Mouse (Mus musculus) erythroblast, embryonic 14.5 days (primary cell): ENCODE data around the gene Kpna4.

Experiments
- GATA1 ChIP-seq: IDR thresholded peaks from 2 replicates; pipeline ENCODE4 v1.6.1; 2012; ENCODE audit warnings: low read length, inconsistent platforms, mixed read lengths
- TAL1 ChIP-seq: IDR thresholded peaks from 3 replicates; pipeline ENCODE4 v1.6.1; 2012; ENCODE audit warnings: low read length, inconsistent platforms, mixed read lengths

DNA sequence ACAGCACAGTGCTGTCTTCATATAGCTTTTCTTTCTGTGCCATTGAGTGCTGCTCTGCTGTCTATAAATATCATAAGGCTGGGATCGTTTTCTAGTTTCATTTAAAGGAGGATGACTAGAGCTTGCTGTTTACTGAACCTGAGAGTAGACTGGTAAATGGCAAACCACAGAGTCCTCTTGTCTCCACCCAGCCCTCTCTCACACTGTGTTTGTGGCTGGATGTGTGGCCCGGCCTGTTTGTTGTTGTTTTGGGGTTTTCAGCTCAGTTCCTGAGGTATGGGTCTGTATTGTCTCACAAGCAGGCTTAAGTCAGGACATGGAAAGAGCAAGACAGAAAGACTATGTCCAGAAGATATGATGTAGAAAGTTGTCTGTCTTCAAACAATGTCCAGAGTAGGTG, 32.6 kb upstream of the Kpna4 start:
- no peak for TF ChIP-seq GATA1
- no peak for TF ChIP-seq TAL1
